Mouse (Mus musculus): ENCODE data around the gene Itgb1bp1.

Gene Itgb1bp1

GRCm38 (mm10) chr12:21301324-21301723, 15.2 kb upstream of the Itgb1bp1 start:
- DNase-seq (ENCODE audit: low read depth), result no peak

- DNase-seq (ENCODE audit: low read depth), result no peak
These were observed 12.8 kb upstream of the Itgb1bp1 start for GRCm38 (mm10) chr12:21298856-21299255.

DNA sequence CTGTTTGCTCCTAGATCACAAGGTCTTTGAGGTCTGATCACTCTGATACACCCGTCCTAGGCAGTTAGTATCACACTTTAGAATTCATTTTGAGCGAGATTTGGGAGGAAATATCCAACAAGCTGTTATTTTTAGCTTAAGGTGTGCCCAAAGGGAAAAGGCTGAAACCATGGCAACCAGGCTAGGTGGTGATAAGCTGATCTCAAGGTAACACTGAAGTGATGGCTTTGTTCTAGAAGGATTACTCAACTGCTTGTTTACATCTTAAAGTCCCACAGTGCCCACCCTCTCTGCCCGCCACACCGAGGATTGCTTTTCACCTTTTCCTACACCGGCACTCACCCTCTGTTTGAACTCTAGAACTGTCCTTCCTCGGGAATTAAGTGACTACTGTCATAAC, 3.6 kb upstream of the Itgb1bp1 start:
- no peak for DNase-seq (ENCODE audit: low read depth)

DNA sequence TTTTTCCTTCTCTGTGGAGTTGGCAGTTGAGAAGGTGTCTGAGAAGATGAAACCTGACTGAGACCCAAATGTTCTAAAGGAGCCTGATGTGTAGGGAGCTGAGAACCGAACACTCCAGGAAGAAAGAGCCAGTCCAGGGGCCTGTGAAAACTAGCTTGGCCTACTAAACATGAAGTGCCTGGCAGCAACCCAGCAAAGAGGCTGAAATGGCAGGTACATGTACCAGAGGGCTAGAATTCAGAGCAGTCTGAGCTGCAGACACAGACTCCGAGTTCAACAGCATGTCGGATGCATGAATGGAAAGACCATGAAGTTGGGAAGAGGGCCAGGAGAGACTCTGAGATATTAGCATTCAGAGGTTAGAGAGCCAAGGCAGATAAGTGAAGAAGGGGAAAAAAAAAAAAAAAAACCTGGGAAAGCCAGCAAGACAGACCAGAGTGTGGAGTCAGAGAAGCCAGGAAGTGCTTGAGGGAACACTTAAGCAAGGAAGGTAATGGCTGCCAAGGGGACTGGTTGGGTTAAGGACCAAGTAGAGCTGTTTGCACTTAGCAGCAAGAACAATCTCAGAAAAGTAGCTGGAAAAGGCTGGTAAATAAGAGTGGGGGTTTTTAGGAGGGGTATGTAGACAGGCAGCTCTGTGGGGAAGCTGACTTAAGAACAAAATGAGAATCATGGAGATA, 2.8 kb upstream of the Itgb1bp1 start:
- DNase-seq (ENCODE audit: low read depth), result no peak

- DNase-seq (ENCODE audit: low read depth), result peak; percentile 80
These were observed 897 bp upstream of the Itgb1bp1 start for GRCm38 (mm10) chr12:21286712-21287650.

GRCm38 (mm10) chr12:21285508-21286242, 409 bp downstream of the Itgb1bp1 start:
- DNase-seq (ENCODE audit: low read depth), result no peak

GRCm38 (mm10) chr12:21284761-21285441, 1.2 kb downstream of the Itgb1bp1 start, which contains the start of gene Cpsf3:
Gene Cpsf3 (plus strand): TSS chr12:21285391.
- no peak for DNase-seq (ENCODE audit: low read depth)

- DNase-seq (ENCODE audit: low read depth), result no peak
These were observed 8.7 kb downstream of the Itgb1bp1 start for GRCm38 (mm10) chr12:21277352-21277864.

DNA sequence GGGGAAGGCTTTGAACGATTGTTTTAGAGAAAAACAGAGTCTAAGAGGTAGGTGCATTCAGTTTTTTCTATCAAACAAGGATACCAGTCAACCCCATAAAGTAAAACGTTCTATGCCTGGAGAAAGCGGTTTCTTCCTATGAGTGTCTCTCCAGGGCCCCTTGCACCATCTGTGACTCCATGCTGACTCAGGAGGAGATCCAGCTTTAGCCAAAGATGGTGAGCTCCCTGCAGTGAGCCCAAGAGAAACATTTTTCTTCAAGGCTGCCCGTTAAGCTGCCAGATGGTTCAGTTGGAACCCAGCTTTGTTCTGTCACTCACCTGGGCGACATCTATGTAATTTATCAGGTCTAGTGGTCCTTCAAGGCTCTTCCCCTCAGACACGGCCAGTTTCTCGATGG, 11.6 kb downstream of the Itgb1bp1 start:
- DNase-seq (ENCODE audit: low read depth), result no peak

- DNase-seq (ENCODE audit: low read depth), result no peak
These were observed 17.9 kb downstream of the Itgb1bp1 start for GRCm38 (mm10) chr12:21268083-21268616.

DNA sequence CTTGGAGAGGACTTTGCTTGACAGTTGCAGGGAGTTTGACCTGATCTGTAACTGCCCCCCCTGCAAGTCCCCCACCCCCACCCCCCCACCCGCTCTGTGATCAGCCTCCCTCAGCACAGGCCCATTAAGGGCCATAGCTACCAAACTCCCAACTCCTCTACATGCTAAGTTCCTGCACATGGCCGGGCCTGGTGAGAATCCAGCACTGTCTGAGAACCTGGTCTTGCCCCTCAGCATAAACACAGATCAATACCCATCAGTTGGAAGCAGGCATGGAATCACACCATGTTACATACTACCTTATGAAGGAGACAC, 19.3 kb downstream of the Itgb1bp1 start:
- DNase-seq (ENCODE audit: low read depth), result no peak

DNA sequence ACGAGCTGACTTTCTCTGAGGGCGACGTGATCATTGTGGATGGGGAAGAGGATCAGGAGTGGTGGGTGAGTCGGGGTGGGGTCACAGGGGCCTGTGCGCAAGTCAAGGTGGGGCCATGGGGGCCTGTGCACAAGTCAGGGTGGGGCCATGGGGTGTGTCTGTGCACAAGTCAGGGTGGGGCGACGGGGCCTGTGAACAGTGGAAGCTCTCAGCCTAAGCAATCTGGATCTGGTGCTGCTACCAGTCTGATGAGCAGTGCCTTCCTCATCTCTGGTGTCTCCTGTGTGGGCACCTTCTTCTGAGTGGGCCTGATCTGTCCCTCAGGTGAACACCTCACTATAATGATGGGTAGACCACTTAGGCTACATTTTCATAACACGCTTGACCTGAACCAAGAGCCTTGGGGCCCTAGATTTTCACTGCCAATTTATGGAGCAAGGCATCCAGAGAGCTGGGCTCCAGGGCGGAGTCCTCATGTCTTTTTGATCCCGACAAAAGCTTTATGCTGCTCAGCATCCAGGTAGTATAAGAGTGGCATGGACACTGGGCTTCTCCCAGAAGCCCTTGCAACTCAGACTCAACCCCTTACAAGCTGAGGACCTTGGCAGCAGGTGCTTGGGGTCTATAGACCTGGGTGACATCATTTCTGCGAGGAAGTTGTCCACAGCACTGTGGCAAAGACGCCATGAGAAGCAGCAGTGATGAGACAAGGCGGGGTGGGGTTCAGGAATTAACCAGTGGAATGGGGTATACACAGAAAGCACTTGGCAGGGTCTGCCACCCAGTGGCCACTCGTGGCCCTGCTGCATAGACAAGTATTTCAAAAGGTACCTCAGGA, 19.9 kb downstream of the Itgb1bp1 start:
- DNase-seq (ENCODE audit: low read depth), result peak; percentile 64

GRCm38 (mm10) chr12:21265501-21265900, 20.6 kb downstream of the Itgb1bp1 start:
- no peak for DNase-seq (ENCODE audit: low read depth)

DNA sequence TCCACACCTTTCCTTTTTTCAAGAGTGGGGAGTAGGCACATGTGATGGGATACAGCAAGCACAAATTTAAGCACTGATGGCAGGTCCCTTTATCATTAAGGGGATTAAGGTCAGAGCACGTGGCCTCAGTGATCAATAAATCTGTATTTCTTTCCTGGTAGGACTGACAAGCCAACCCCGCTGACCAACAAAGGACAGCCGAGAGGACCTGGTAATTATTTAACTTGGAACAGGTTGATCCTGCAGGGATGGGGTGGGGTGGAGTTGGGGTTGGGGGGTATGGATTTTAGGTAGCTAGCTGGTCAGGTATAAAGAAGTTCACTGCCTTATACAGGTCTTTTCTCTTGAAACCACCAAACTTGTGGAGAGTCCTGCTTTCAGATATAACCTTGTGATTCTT, 21.1 kb downstream of the Itgb1bp1 start:
- no peak for DNase-seq (ENCODE audit: low read depth)

DNA sequence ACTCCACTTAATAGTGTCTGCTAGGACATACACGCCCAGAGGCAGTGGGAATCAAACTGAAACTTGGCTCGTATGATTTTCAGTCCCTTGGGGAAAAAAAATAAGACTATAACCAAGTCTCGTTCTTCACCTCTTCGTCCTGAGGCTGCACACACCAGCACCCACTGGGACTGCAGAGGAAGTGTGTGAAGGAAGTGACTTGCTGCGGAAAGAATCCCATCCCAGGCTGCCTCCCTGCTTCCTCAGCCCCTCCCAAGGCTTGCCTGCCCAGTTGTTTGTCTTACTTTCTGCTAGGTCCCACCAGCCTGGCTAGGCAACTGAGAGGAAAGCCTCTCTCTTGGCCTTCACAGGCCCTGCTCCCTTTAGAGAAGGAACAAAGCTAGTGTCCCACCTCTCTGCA, 21.8 kb downstream of the Itgb1bp1 start:
- peak; percentile 4 for DNase-seq (ENCODE audit: low read depth)

- DNase-seq (ENCODE audit: low read depth), result no peak
These were observed 22.8 kb downstream of the Itgb1bp1 start for GRCm38 (mm10) chr12:21263256-21263655.

GRCm38 (mm10) chr12:21261521-21261920, 24.6 kb downstream of the Itgb1bp1 start:
- no peak for DNase-seq (ENCODE audit: low read depth)

DNA sequence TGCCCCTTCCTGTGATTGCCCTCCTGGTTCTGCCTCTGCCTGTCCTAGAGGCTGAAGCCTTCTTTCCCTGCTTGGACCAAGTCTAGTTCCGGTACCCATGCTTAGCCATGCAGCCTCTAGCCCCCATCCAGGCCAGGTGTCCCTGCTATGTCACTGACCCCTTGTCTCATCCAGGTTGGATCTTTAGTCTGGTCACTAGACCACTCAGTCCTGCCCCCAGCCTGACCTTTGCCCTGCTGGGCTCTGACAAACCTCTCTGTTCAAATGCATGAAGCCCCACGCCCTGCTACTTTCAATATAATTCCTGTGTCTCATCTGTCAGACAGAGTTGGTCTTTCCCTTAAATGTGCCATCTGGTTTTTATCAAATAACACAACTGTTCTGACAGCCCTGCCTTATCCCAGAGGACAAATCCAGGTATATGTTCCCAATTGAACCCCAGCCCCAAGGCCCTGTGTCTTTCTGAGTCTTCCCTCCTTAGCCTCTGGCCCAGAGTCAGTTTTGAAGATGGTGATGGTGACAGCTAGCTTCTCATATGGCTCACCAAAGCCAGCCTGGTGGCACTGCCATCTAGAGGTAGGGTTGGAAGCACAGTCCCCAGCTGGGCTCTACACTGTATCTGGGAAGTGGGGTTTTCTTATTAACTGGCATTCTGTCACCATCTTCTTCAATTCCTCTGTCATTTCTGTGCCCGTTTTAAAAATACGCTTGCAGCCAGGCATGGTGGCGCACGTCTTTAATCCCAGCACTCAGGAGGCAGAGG, 25.4 kb downstream of the Itgb1bp1 start:
- DNase-seq (ENCODE audit: low read depth), result peak; percentile 52

DNA sequence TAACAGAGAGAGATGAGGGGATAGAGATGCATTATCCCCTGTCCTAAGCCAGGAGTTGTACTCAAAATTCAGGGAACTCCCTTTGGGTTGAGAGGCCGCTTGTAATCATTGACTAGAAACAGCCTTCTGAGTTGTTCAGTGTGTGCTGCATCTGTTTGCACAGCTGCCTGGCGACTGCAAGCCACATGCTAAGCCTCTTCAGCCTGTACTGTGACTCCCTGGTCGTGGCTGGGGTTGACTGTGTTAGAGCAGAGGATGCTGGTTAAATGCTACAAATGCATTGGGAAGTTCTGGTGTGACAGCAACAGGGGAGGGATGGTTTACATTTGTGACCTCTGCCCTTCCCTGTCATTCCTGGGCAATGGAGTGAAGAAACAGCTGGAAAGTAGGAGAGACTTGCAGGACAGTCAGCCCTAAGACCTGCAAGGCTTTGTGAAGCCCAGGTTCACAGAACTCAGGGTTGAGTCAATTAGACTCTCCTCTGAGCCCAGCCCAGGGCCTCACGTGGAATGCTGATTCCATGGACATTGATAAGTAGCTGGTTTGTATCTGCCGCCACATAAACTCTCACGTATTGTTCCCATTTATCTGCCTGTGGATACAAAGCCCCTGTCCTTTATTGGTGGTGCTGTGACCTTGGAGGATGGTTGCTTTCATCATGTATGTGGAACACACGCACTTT, 38.2 kb downstream of the Itgb1bp1 start:
- DNase-seq (ENCODE audit: low read depth), result no peak

Measured in 416B (cell line).